Comparison of ENCODE assay signal across 1 mouse cellular context in genomic region chr2:173106889-173107785, GRCm38 (mm10).
TF ChIP-seq lines count a peak whose summit lies in the region.

No protein-coding gene starts in this region.

TF ChIP-seq in CH12.LX, 34 proteins besides CTCF, POLR2A, EP300 and RAD21 (continued from another document):
- TF ChIP-seq ZKSCAN1 (IDR thresholded peaks at IDR 0.05; ENCODE audit: borderline replicate concordance, low read depth, low read length), result no peak
TF ChIP-seq in CH12.LX: peak in this region for 4.
